Mouse (Mus musculus) E14TG2a.4 (cell line): ENCODE measurements around the gene Cxcl14.

Source experiments
- CTCF ChIP-seq: conservative IDR thresholded peaks from 2 replicates; pipeline ENCODE4 v1.5.1; 2014; ENCODE audit warnings: low read length
- NANOG ChIP-seq: IDR thresholded peaks from 2 replicates; pipeline ENCODE4 v1.6.1; 2014; ENCODE audit warnings: borderline replicate concordance, low read length, mixed read lengths
- POU5F1 ChIP-seq: IDR thresholded peaks from 2 replicates; pipeline ENCODE4 v1.6.1; 2014; ENCODE audit warnings: low read length, borderline replicate concordance

DNA sequence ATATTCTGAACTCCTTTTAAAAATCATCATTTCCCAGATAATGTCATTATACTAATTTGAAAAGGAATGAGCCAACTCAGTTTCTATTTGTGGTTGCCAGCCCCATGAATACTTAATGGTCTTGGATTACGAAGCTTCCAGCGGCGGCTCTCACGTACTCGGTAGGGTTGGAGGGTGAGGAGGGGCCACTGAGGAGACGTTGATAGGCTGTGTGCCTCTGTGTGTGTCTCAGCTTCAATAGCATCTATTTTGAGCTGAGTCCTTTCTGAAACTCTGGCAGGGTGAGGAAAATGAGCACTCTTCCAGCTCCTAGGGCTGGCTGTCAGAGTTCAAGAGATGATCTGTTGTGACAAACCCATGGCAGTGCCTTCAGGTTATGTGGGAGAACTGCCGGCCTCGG is 40.6 kb upstream of the Cxcl14 start:
- no peak for TF ChIP-seq CTCF
- TF ChIP-seq POU5F1: no peak
- no peak for TF ChIP-seq NANOG
